Mouse (Mus musculus) kidney, adult 18-20 months (tissue): ENCODE measurements around the gene Prkd2.

Experiments
- DNase-seq: peaks from one replicate; pipeline ENCODE4 v3.0.0; 2021

Gene Prkd2

GRCm38 (mm10) chr7:16830449-16830848, 12.3 kb upstream of the Prkd2 start:
- DNase-seq: no peak

- no peak for DNase-seq
Measured at GRCm38 (mm10) chr7:16837916-16838803, 4.5 kb upstream of the Prkd2 start.

- no peak for DNase-seq
Measured at GRCm38 (mm10) chr7:16838804-16839426, 3.8 kb upstream of the Prkd2 start.

GRCm38 (mm10) chr7:16839427-16840108, 3.1 kb upstream of the Prkd2 start:
- no peak for DNase-seq

- DNase-seq: no peak
Measured at GRCm38 (mm10) chr7:16840109-16840491, 2.6 kb upstream of the Prkd2 start.

GRCm38 (mm10) chr7:16841078-16841477, 1.6 kb upstream of the Prkd2 start:
- no peak for DNase-seq

GRCm38 (mm10) chr7:16841561-16842560, 841 bp upstream of the Prkd2 start:
- no peak for DNase-seq

GRCm38 (mm10) chr7:16843441-16844171, 904 bp downstream of the Prkd2 start:
- peak; percentile 42 for DNase-seq

- no peak for DNase-seq
Measured at GRCm38 (mm10) chr7:16844696-16845071, 2.0 kb downstream of the Prkd2 start.

GRCm38 (mm10) chr7:16845072-16845819, 2.5 kb downstream of the Prkd2 start:
- peak; percentile 55 for DNase-seq

- DNase-seq: peak; percentile 54
Measured at GRCm38 (mm10) chr7:16845820-16846167, 3.1 kb downstream of the Prkd2 start.

- no peak for DNase-seq
Measured at GRCm38 (mm10) chr7:16846775-16847174, 4.1 kb downstream of the Prkd2 start.

- no peak for DNase-seq
Measured at GRCm38 (mm10) chr7:16847507-16847906, 4.8 kb downstream of the Prkd2 start.

GRCm38 (mm10) chr7:16848579-16848978, 5.9 kb downstream of the Prkd2 start:
- DNase-seq: peak; percentile 63

- DNase-seq: no peak
Measured at GRCm38 (mm10) chr7:16851636-16852035, 8.9 kb downstream of the Prkd2 start.

- no peak for DNase-seq
Measured at GRCm38 (mm10) chr7:16853302-16853831, 10.7 kb downstream of the Prkd2 start.

GRCm38 (mm10) chr7:16858336-16858735, 15.6 kb downstream of the Prkd2 start:
- peak; percentile 59 for DNase-seq

GRCm38 (mm10) chr7:16859902-16860651, 17.4 kb downstream of the Prkd2 start:
- peak; percentile 60 for DNase-seq

GRCm38 (mm10) chr7:16867488-16867887, 24.8 kb downstream of the Prkd2 start:
- DNase-seq: no peak

- DNase-seq: no peak
Measured at GRCm38 (mm10) chr7:16869497-16869896, 26.8 kb downstream of the Prkd2 start.
